Mouse (Mus musculus) C2C12 (cell line): ENCODE measurements around the gene Arhgap27. TPM values are rescaled to one million over a fixed set of nuclear protein-coding genes. Genes with fewer than 3 reads are reported as not detected.

Experiments
- H3K27me3 ChIP-seq: one replicate; pipeline ENCODE4 v1.6.1; 2011; ENCODE audit not compliant: control insufficient read depth, insufficient read depth, insufficient read length
- H3K36me3 ChIP-seq: one replicate; pipeline ENCODE4 v1.6.1; 2011; ENCODE audit not compliant: control insufficient read depth, insufficient read depth
- H3K4me3 ChIP-seq: one replicate; pipeline ENCODE4 v1.5.1; 2011; ENCODE audit warnings: mild to moderate bottlenecking, control low read depth; ENCODE audit not compliant: poor library complexity, insufficient read depth, severe bottlenecking
- H3K79me2 ChIP-seq: one replicate; pipeline ENCODE4 v1.6.1; 2011; ENCODE audit not compliant: control insufficient read depth, insufficient read depth
- H3K79me3 ChIP-seq: one replicate; pipeline ENCODE4 v1.6.1; 2011; ENCODE audit warnings: low read depth, control low read depth
- H3ac ChIP-seq: one replicate; pipeline ENCODE3; 2011; ENCODE audit warnings: low read depth; ENCODE audit not compliant: control insufficient read depth, insufficient read length
- CEBPB ChIP-seq: IDR thresholded peaks from one replicate; pipeline ENCODE4 v1.6.1; 2011; ENCODE audit warnings: low read depth, mild to moderate bottlenecking, control low read depth, moderate library complexity
- CTCF ChIP-seq: IDR thresholded peaks from one replicate; pipeline ENCODE4 v1.5.1; 2011; ENCODE audit not compliant: control insufficient read depth, insufficient read depth, insufficient read length
- FOSL1 ChIP-seq: IDR thresholded peaks from one replicate; pipeline ENCODE4 v1.8.0; 2011; ENCODE audit warnings: mild to moderate bottlenecking, low read length; ENCODE audit not compliant: poor library complexity, insufficient read depth, severe bottlenecking
- MAX ChIP-seq: IDR thresholded peaks from one replicate; pipeline ENCODE4 v1.6.1; 2011; ENCODE audit warnings: mild to moderate bottlenecking, control low read depth
- MYOD1 ChIP-seq: IDR thresholded peaks from one replicate; pipeline ENCODE4 v1.6.1; 2011; ENCODE audit warnings: low read depth; ENCODE audit not compliant: control insufficient read depth, insufficient read length
- MYOG ChIP-seq: IDR thresholded peaks from one replicate; pipeline ENCODE4 v1.6.1; 2011; ENCODE audit not compliant: control insufficient read depth, insufficient read length; ENCODE audit errors: extremely low read depth
- USF1 ChIP-seq: IDR thresholded peaks from one replicate; pipeline ENCODE4 v1.6.1; 2011; ENCODE audit warnings: low read depth, mild to moderate bottlenecking, control low read depth, moderate library complexity
- polyA plus RNA-seq: library from polyadenylated mRNA; unstranded; fragments of >200 nt; fragmentation: generic; extraction: Trizol; gene quantifications from one replicate; pipeline ENCODE4 v1.2.1, GENCODE M21; 2012; ENCODE audit warnings: missing spikeins

Gene Arhgap27
- polyA plus RNA-seq, 1 experiment, result 0.19 TPM

GRCm38 (mm10) chr11:103338671-103339070 lies 24.8 kb downstream of the Arhgap27 start:
- Histone ChIP-seq H3ac (no peak overlapping the region), H3K4me3 (no peak overlapping the region), H3K79me3 (no peaks in the 10 kb centered on the region), H3K27me3 (no peaks in the 10 kb centered on the region), H3K79me2 (no peaks in the 10 kb centered on the region), H3K36me3 (no peaks in the 10 kb centered on the region)
- TF ChIP-seq CTCF (no peak), MAX (no peak), MYOD1 (no peak), CEBPB (no peak), MYOG (no peak)

- H3K79me2 ChIP-seq, result no peaks in the 10 kb centered on the region
- H3K79me3 ChIP-seq, result no peaks in the 10 kb centered on the region
- no peaks in the 10 kb centered on the region for H3K27me3 ChIP-seq
- H3K4me3 ChIP-seq, result no peak overlapping the region
- TF ChIP-seq USF1 (no peak), MAX (no peak), MYOD1 (no peak), CEBPB (no peak), MYOG (no peak), FOSL1 (no peak), CTCF (no peak)
- H3ac ChIP-seq, result no peak overlapping the region
- H3K36me3 ChIP-seq, result no peaks in the 10 kb centered on the region
Measured at GRCm38 (mm10) chr11:103338119-103338518, 25.4 kb downstream of the Arhgap27 start.

- H3K79me2 ChIP-seq, result no peaks in the 10 kb centered on the region
- H3K4me3 ChIP-seq, result no peak overlapping the region
- H3K36me3 ChIP-seq, result no peaks in the 10 kb centered on the region
- no peaks in the 10 kb centered on the region for H3K79me3 ChIP-seq
- no peak for TF ChIP-seq CEBPB
- no peak for TF ChIP-seq CTCF
- no peak for TF ChIP-seq MYOG
- H3K27me3 ChIP-seq, result no peaks in the 10 kb centered on the region
- no peak overlapping the region for H3ac ChIP-seq
Measured at GRCm38 (mm10) chr11:103337180-103337579, 26.3 kb downstream of the Arhgap27 start.

GRCm38 (mm10) chr11:103335561-103335960 lies 27.9 kb downstream of the Arhgap27 start:
- Histone ChIP-seq H3K79me2 (no peaks in the 10 kb centered on the region), H3K79me3 (no peaks in the 10 kb centered on the region), H3ac (no peak overlapping the region), H3K27me3 (no peaks in the 10 kb centered on the region), H3K4me3 (no peak overlapping the region), H3K36me3 (no peaks in the 10 kb centered on the region)
- TF ChIP-seq FOSL1, result no peak
- no peak for TF ChIP-seq MYOD1
- no peak for TF ChIP-seq USF1
- no peak for TF ChIP-seq MYOG
- no peak for TF ChIP-seq CTCF
- no peak for TF ChIP-seq MAX
- no peak for TF ChIP-seq CEBPB

- Histone ChIP-seq H3K79me3 (no peaks in the 10 kb centered on the region), H3K4me3 (no peak overlapping the region), H3ac (no peak overlapping the region), H3K36me3 (no peaks in the 10 kb centered on the region), H3K79me2 (no peaks in the 10 kb centered on the region), H3K27me3 (no peaks in the 10 kb centered on the region)
- TF ChIP-seq CEBPB (no peak), CTCF (no peak), MAX (no peak), USF1 (no peak), MYOD1 (no peak), MYOG (no peak), FOSL1 (no peak)
Measured at GRCm38 (mm10) chr11:103334925-103335324, 28.6 kb downstream of the Arhgap27 start.

- H3ac ChIP-seq, result no peak overlapping the region
- H3K79me2 ChIP-seq, result no peaks in the 10 kb centered on the region
- no peaks in the 10 kb centered on the region for H3K79me3 ChIP-seq
- TF ChIP-seq CEBPB (no peak), FOSL1 (no peak), MAX (no peak), MYOD1 (no peak), CTCF (peak; percentile 54), MYOG (no peak), USF1 (no peak)
- no peaks in the 10 kb centered on the region for H3K27me3 ChIP-seq
- H3K36me3 ChIP-seq, result no peaks in the 10 kb centered on the region
- H3K4me3 ChIP-seq, result no peak overlapping the region
Measured at GRCm38 (mm10) chr11:103333719-103334398, 29.6 kb downstream of the Arhgap27 start.
